Mouse (Mus musculus): ENCODE measurements around the gene Rhox6.
"Not testable (repeated sequence)": the region's sequence is repeated elsewhere in the genome, so short reads cannot be mapped to it uniquely, and the experiment has no call there.

Rhox6 gene

GRCm38 (mm10) chrX:37826610-37827009 lies at the start of gene Rhox6:
Gene Rhox6 (plus strand): TSS chrX:37826910.
- DNase-seq: not testable (repeated sequence)

- no peak for DNase-seq
These were observed 19.2 kb upstream of the Rhox6 start for GRCm38 (mm10) chrX:37807286-37808080.

- DNase-seq: no peak
These were observed 17.3 kb upstream of the Rhox6 start for GRCm38 (mm10) chrX:37809396-37809795.

- DNase-seq: no peak
These were observed 15.5 kb upstream of the Rhox6 start for GRCm38 (mm10) chrX:37811179-37811578.

GRCm38 (mm10) chrX:37815665-37816064 lies 11.0 kb upstream of the Rhox6 start:
- DNase-seq: no peak

GRCm38 (mm10) chrX:37831386-37831785 lies 4.7 kb downstream of the Rhox6 start, which contains the start of gene Rhox7a:
Gene Rhox7a (plus strand): TSS chrX:37831686.
- DNase-seq: not testable (repeated sequence)

- no peak for DNase-seq
These were observed 44.9 kb downstream of the Rhox6 start for GRCm38 (mm10) chrX:37871641-37872040.

- DNase-seq: no peak
These were observed 52.1 kb downstream of the Rhox6 start, which contains the start of gene Rhox8 for GRCm38 (mm10) chrX:37878844-37879243. Gene Rhox8 (minus strand): TSS chrX:37878944.

Data from right cerebral cortex, adult 18-20 months (tissue).